Mouse (Mus musculus): ENCODE measurements around the gene Tmtc2.

DNA sequence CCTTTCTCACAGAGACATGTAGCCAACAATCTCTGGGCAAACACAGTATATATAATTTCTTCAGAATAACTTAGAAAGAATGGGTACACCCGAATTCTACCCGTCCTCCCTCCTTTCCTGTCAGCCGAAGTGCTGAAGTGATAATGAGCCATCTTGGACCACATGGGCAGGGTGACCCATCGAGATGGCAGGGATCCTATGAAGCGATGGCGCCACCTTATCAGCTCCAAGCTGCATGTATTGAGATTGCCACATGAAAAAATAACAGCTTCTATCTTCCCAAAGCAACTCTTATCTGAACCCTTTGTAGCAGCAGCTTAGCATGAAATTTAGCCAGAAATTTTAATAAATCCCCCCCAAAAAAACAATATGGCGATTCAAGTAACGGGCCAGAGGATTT lies 206.0 kb downstream of the Tmtc2 start:
- TF ChIP-seq CTCF (IDR thresholded peaks at IDR 0.05; ENCODE audit: extremely low read depth, insufficient read length, insufficient replicate concordance, low read depth, low read length) (no peak), POLR2A (IDR thresholded peaks at IDR 0.05; ENCODE audit: low read depth, low read length) (no peak)

Measured in small intestine, adult 2 months (tissue).